Mouse (Mus musculus) gastrocnemius, adult 8-10 months (tissue): ENCODE measurements at regions not wholly inside any gene's neighbourhood (a gene's known extent, or its start where the extent isn't known, plus 50 kb on each side); places are given as distances from the start of the nearest gene placed in this dataset.

Experiments used
- DNase-seq, 2 experiments: peaks; one replicate each; pipeline ENCODE4 v3.0.0; 2022; ENCODE audit warnings: low spot score in 2 of 2

GRCm38 (mm10) chr12:95054887-95055286 is 637.1 kb upstream of the Flrt2 start:
- DNase-seq, result no peak

GRCm38 (mm10) chr12:95056926-95057325 is 635.1 kb upstream of the Flrt2 start:
- no peak for DNase-seq

GRCm38 (mm10) chr12:95059396-95059795 is 632.6 kb upstream of the Flrt2 start:
- no peak for DNase-seq

- DNase-seq, result no peak
Measured at GRCm38 (mm10) chr12:95072307-95072706, 619.7 kb upstream of the Flrt2 start.

- no peak for DNase-seq
Measured at GRCm38 (mm10) chr12:95119223-95119952, 572.6 kb upstream of the Flrt2 start.

GRCm38 (mm10) chr12:95132804-95133203 is 559.2 kb upstream of the Flrt2 start:
- DNase-seq, result no peak

- DNase-seq, result no peak
Measured at GRCm38 (mm10) chr12:95133482-95133881, 558.5 kb upstream of the Flrt2 start.

GRCm38 (mm10) chr12:95138167-95138566 is 553.9 kb upstream of the Flrt2 start:
- no peak for DNase-seq

- DNase-seq, result no peak
Measured at GRCm38 (mm10) chr12:95171051-95171450, 521.0 kb upstream of the Flrt2 start.

- DNase-seq, result no peak
Measured at GRCm38 (mm10) chr12:95173810-95174402, 518.1 kb upstream of the Flrt2 start.

- no peak for DNase-seq
Measured at GRCm38 (mm10) chr12:95202486-95202885, 489.5 kb upstream of the Flrt2 start.

GRCm38 (mm10) chr12:95205081-95205480 is 486.9 kb upstream of the Flrt2 start:
- DNase-seq, result no peak

GRCm38 (mm10) chr12:95239158-95239779 is 452.8 kb upstream of the Flrt2 start:
- no peak for DNase-seq

- no peak for DNase-seq
Measured at GRCm38 (mm10) chr12:95267187-95267586, 424.8 kb upstream of the Flrt2 start.

- no peak for DNase-seq
Measured at GRCm38 (mm10) chr12:95305386-95305785, 386.6 kb upstream of the Flrt2 start.

- DNase-seq, result no peak
Measured at GRCm38 (mm10) chr12:95315151-95315750, 376.8 kb upstream of the Flrt2 start.

GRCm38 (mm10) chr12:95316820-95317219 is 375.2 kb upstream of the Flrt2 start:
- DNase-seq, result no peak

- DNase-seq, result no peak
Measured at GRCm38 (mm10) chr12:95321693-95322092, 370.3 kb upstream of the Flrt2 start.

- no peak for DNase-seq
Measured at GRCm38 (mm10) chr12:95329666-95330065, 362.4 kb upstream of the Flrt2 start.

GRCm38 (mm10) chr12:95347786-95348185 is 344.2 kb upstream of the Flrt2 start:
- no peak for DNase-seq

- no peak for DNase-seq
Measured at GRCm38 (mm10) chr12:95355151-95355550, 336.9 kb upstream of the Flrt2 start.

- no peak for DNase-seq
Measured at GRCm38 (mm10) chr12:95384248-95384964, 307.6 kb upstream of the Flrt2 start.
